Mouse (Mus musculus) layer of hippocampus, adult 18-20 months (tissue): ENCODE data around the gene Lpar2. TPM values are rescaled to one million over a fixed set of nuclear protein-coding genes. Genes with fewer than 3 reads are reported as not detected.

ENCODE experiments used
- DNase-seq, 2 experiments: peaks; one replicate each; pipeline ENCODE4 v3.0.0; 2022; ENCODE audit warnings: low spot score in 2 of 2
- long read RNA-seq: library from polyadenylated mRNA; stranded (forward); transcript quantifications from one replicate; pipeline ENCODE4 v2.0.0, GENCODE M21; 2021
- total RNA-seq, 2 experiments: library from RNA; stranded (reverse); gene quantifications; 2 replicates each; pipeline ENCODE4 v1.2.3; 2021

The Lpar2 gene
- total RNA-seq = under 1 TPM; 0.43 to 0.50 TPM
- long read RNA-seq = 0 reads

- no peak for DNase-seq
Measured at GRCm38 (mm10) chr8:69822386-69823191, at the start of gene Lpar2. Gene Lpar2 (plus strand): TSS chr8:69822429.

DNA sequence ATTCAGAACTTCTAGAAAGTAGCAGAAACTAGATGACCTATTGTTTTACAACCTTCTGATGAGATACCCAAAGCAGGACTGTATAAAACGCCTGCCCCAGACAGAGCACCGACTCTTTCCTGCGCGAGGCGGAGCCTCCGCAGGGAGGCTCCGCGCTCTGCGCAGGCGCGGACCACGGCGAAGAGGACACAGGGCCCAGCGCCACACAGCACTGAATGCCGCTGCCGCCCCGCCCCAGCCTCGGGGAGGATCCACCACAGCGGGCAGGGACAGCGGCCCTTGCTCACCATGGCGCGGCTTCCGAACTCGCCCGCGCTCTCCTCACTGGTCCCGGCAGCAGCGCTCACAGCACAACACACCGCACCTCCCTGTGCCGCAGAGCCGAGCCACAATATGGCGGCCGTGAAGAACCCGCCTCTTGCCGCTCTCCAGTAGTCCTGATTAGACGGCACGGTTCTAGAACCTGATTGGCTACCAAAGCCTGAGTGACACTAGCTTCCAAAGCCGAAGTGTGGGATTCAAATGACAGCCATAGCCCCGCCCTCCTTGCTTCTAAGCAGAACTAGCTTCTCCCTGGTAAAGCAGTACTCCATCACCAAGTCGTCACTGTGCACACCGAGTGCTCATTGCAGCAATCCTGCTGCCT, 47.6 kb upstream of the Lpar2 start, which contains the start of gene Gm20422:
TSS of gene Gm20422 (minus strand) at position 384 of the 646 bp plus-strand sequence.
- DNase-seq = peak; percentile 86 to 95

DNA sequence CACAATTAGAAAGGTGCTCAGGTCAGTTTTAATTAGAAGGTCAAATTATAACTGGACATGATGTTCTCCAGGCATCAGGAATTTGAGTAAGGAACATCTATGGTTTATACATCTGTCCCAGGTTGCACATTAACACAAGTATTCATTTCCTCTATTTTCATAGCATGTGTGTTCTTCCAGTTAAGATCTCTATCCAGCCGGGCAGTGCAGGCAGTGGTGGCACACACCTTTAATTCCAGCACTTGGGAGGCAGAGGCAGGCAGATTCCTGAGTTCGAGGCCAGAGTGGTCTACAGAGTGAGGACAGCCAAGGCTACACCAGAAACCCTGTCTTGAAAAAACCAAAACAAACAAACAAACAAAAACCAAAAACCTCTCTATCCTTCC, 47.1 kb upstream of the Lpar2 start:
- no peak for DNase-seq

- DNase-seq = no peak
Measured at GRCm38 (mm10) chr8:69777111-69777510, 45.1 kb upstream of the Lpar2 start.

DNA sequence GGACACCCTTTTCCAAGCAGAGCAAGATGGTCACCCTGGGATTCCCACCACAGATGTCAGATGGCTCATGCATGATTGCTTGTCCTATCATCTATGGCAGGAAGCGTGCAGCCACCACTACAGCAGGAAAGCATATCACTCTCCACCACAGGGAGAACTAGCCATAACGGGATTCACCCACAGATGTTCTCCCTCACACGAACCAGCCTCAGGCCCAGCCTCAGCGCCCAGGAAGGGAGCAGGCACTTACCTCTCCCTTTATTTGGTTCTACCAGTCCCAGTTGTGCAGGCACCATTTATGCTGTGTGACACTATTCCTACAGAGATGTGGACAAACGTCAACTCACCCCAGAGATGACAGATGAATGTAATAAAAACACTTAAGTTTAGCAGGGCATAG, 33.1 kb upstream of the Lpar2 start:
- DNase-seq = no peak

GRCm38 (mm10) chr8:69789731-69790130, 32.5 kb upstream of the Lpar2 start:
- DNase-seq = no peak

GRCm38 (mm10) chr8:69790364-69790763, 31.9 kb upstream of the Lpar2 start:
- DNase-seq = no peak

DNA sequence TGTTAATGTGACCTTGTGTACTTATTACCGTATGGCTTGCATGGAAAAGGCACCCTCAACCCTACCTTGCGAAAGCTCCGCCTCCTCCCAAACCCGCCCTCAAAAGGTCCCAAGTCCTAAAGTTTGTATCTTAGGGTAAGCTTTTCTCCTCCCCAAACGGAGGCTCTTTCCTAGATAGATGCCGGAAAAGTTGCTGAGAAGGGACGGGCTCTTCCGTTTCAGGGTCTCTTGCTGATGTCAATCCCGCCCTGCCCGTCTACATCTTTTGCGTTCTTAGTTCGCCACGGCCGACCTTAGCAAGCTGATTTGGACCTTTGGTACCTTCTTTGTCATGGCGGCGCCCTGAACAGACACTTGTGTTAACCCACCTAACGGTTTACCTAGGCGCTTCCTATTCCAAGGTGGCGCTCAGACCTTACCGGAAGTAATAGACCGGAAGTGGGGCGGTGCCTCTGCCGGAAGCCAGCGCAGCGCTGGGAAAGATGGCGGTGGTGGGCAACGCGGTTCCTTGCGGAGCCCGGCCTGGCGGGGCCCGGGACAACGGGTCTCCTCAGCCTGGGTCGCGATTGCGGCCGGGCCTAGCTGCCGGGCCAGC, 31.4 kb upstream of the Lpar2 start, which contains the start of the genes Atp13a1 and Zfp866:
TSS of gene Atp13a1 (plus strand) at position 391 of the 595 bp plus-strand sequence.
TSS of gene Zfp866 (minus strand) at position 406 of the 595 bp plus-strand sequence.
- peak; percentile 80 to 90 for DNase-seq

- DNase-seq = peak in 1 of 2 experiments; percentile 19
Measured at GRCm38 (mm10) chr8:69791415-69792068, 30.7 kb upstream of the Lpar2 start.

- no peak for DNase-seq
Measured at GRCm38 (mm10) chr8:69793666-69794065, 28.6 kb upstream of the Lpar2 start.

- no peak for DNase-seq
Measured at GRCm38 (mm10) chr8:69794096-69794495, 28.1 kb upstream of the Lpar2 start.

GRCm38 (mm10) chr8:69794901-69795300, 27.3 kb upstream of the Lpar2 start:
- DNase-seq = no peak

GRCm38 (mm10) chr8:69796721-69797345, 25.4 kb upstream of the Lpar2 start:
- DNase-seq = no peak

- no peak for DNase-seq
Measured at GRCm38 (mm10) chr8:69797661-69798060, 24.6 kb upstream of the Lpar2 start.

DNA sequence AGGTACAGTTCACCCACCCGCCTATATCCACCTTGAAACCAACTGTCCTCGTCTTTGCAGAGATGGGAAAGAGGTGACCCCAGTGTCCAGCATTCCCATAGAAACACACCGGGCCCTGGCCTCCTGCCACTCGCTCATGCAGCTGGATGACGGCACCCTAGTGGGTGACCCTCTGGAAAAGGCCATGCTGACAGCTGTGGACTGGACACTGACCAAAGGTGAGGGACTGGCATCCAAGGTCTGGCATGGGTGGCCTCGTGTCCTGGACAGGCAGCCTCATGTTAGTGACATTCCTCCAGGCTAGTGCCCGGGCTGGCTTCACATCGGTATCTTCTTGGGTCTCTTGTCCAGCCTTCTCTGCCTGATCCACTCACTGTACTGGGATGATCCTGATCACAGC, 23.0 kb upstream of the Lpar2 start:
- no peak for DNase-seq

- no peak for DNase-seq
Measured at GRCm38 (mm10) chr8:69799946-69800345, 22.3 kb upstream of the Lpar2 start.

DNA sequence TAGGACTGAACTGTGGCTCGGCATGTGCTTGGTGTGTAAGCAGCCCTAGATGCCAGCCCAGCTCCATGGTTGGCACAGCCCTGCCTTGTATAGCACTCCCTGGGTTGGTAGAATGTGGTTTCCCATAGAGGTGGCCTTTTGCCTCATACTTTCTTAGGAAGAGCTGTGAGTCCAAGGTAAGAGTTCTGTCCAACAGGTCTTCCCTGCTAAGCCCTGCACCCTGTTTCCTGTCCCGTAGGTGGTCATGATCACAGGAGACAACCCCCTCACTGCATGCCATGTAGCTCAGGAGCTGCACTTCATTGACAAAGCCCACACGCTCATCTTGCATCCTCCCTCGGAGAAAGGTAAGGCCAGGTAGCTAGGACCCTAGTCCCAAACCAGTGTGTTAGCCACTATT, 20.4 kb upstream of the Lpar2 start:
- DNase-seq = no peak

DNA sequence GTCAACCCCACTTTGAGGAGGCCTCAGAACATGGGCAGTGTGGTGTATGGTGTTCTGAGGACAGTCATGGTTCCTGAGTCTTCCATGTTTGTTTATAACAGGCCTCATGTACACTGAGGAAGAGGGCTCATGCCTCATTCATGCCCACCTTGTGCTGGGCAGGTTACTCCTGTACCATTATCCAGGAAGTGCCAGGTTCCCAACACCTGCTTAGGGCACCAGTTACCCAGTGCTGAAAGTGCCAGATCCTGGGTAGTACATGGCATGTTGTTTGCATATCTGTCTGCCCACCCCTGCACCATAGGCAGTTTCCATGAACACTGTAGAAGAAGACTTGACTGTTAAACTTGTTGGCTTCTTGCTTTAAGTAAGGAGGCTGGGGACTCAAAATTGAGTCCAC, 20.0 kb upstream of the Lpar2 start:
- no peak for DNase-seq

DNA sequence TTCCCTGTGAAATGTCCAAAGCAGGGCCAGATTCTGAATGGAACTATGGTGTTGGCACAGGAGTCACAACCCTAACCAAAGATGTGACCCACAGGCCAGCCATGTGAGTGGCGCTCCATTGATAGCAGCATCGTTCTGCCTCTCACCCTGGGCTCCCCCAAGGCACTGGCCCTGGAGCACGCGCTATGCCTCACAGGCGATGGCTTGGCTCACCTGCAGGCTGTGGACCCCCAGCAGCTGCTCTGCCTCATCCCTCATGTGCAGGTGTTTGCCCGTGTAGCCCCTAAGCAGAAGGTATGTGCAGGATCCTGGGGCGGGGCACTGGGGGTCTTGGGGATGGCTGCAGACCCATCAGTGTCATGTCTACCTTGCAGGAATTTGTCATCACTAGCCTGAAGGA, 18.9 kb upstream of the Lpar2 start:
- no peak for DNase-seq

DNA sequence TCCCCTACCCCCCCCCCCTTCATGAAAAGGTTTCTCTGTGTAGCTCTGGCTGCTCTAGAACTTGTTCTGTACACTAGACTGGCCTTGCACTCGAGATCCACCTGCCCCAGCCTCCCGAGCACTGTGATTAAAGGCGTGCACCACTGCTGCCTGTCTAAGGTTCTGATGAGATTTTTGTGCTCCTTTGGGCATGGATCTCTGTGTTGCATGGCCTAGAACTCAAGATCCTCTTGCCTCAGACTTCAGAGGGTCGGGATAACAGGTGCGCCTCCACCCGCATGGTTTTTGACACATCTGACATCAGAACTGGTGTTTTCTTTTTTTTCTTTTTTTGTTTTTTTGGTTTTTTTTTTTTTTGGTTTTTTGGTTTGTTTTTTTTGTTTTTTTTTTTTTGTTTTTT, 17.7 kb upstream of the Lpar2 start:
- DNase-seq = no peak

DNA sequence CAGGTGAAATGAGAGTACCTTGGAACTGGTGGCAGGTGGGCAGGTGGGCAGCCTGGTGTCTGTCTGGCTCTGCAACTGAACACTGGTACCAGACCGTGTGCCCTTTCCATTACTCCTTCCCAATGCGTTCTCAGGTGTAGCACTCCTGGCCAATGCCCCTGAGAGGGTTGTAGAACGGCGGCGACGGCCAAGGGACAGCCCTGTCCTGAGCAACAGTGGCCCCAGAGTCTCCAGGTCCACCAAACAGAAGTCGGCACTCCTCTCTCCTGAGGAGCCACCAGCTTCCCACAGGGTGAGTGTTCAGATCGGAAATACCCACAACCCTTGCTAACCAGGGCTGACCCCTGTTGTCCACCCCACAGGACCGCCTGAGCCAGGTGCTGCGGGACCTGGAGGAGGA, 17.1 kb upstream of the Lpar2 start:
- no peak for DNase-seq
